Mouse (Mus musculus) embryonic facial prominence, embryonic 12.5 days (tissue): Measurements from ENCODE around the gene Emd. TPM values are rescaled to one million over a fixed set of nuclear protein-coding genes. Genes with fewer than 3 reads are reported as not detected.
"Not testable (repeated sequence)": the region's sequence is repeated elsewhere in the genome, so short reads cannot be mapped to it uniquely, and the experiment has no call there.

Experiments used
- ATAC-seq: fragments of 200-750 bp; cut with Nextera tagmentation; 2 replicates; pipeline ENCODE4 v1.8.0; 2017; ENCODE audit not compliant: insufficient number of reproducible peaks, insufficient read depth, low FRiP score, low TSS enrichment
- H3K27ac ChIP-seq: fragments of 300-500 bp; sonication (generic); 2 replicates; pipeline ENCODE4 v1.5.1; 2016; ENCODE audit warnings: mild to moderate bottlenecking
- H3K27me3 ChIP-seq: fragments of 300-500 bp; sonication (generic); 2 replicates; pipeline ENCODE4 v1.6.1; 2016; ENCODE audit warnings: mild to moderate bottlenecking, moderate library complexity
- H3K36me3 ChIP-seq: fragments of 300-500 bp; sonication (generic); 2 replicates; pipeline ENCODE4 v1.6.1; 2016; ENCODE audit warnings: mild to moderate bottlenecking
- H3K4me1 ChIP-seq: fragments of 300-500 bp; sonication (generic); 2 replicates; pipeline ENCODE4 v1.6.1; 2016
- H3K4me2 ChIP-seq: fragments of 300-500 bp; sonication (generic); replicated peaks from 2 replicates; pipeline ENCODE4 v1.6.1; 2016; ENCODE audit warnings: mild to moderate bottlenecking, moderate library complexity
- H3K4me3 ChIP-seq: fragments of 300-500 bp; sonication (generic); 2 replicates; pipeline ENCODE4 v1.5.1; 2016; ENCODE audit warnings: mild to moderate bottlenecking
- H3K9ac ChIP-seq: fragments of 300-500 bp; sonication (generic); 2 replicates; pipeline ENCODE4 v1.6.1; 2016; ENCODE audit warnings: mild to moderate bottlenecking, moderate library complexity
- H3K9me3 ChIP-seq: fragments of 300-500 bp; sonication (generic); 2 replicates; pipeline ENCODE4 v1.6.1; 2016; ENCODE audit warnings: mild to moderate bottlenecking, moderate library complexity
- WGBS: fragments of 180-500 bp; shearing (Covaris S2); methylation state at CpG from one replicate; pipeline ENCODE4 v1.1.7; 2016; 5-methylcytosine and 5-hydroxymethylcytosine counted together
- polyA plus RNA-seq: library from polyadenylated mRNA; unstranded; fragments of >200 nt; fragmentation: Nextera tagmentation; extraction: Ambion mirVana; gene quantifications from 2 replicates; pipeline ENCODE4 v1.2.1, GENCODE M21; 2016

Emd gene
- polyA plus RNA-seq: 21.9 and 24.4 TPM in 2 replicates

GRCm38 (mm10) chrX:74254153-74254887, at the start of gene Emd:
Gene Emd, plus strand, starts transcription at chrX:74254687.
- 34% methylated on average over 37 of the region's 39 CpGs for WGBS
- Histone ChIP-seq H3K27me3 (no peaks in the 10 kb centered on the region), H3K4me2 (peak within 1 kb of the TSS; percentile 59), H3K27ac (peak within 1 kb of the TSS; percentile 95), H3K36me3 (0 out of 2 replicates have a peak, but pooled peaks cover 8% of the 10 kb centered on the region), H3K4me1 (no peaks in the 10 kb centered on the region), H3K4me3 (peak within 1 kb of the TSS; percentile 57), H3K9ac (peak within 1 kb of the TSS; percentile 72), H3K9me3 (no peaks in the 10 kb centered on the region)
- peak; percentile 97 for ATAC-seq

- peaks cover 4% of the 10 kb centered on the region; the same call in 1 of the 2 replicates for H3K36me3 ChIP-seq
- no peak overlapping the region for H3K9ac ChIP-seq
- WGBS: 90% methylated on average over 4 of the region's 4 CpGs
- H3K9me3 ChIP-seq: no peaks in the 10 kb centered on the region
- no peak overlapping the region for H3K27ac ChIP-seq
- H3K4me2 ChIP-seq: no peak overlapping the region
- H3K4me3 ChIP-seq: no peak overlapping the region
- no peak for ATAC-seq
- no peaks in the 10 kb centered on the region for H3K27me3 ChIP-seq
- no peaks in the 10 kb centered on the region for H3K4me1 ChIP-seq
Observed at GRCm38 (mm10) chrX:74218496-74218895, 36.0 kb upstream of the Emd start.

- Histone ChIP-seq H3K4me3 (no peak overlapping the region), H3K36me3 (peaks cover 12% of the 10 kb centered on the region), H3K9me3 (no peaks in the 10 kb centered on the region), H3K27me3 (no peaks in the 10 kb centered on the region), H3K4me1 (no peaks in the 10 kb centered on the region), H3K4me2 (no peak overlapping the region), H3K9ac (no peak overlapping the region), H3K27ac (no peak overlapping the region)
- ATAC-seq: no peak
- 67% methylated on average over 13 of the region's 13 CpGs for WGBS
Observed at GRCm38 (mm10) chrX:74219449-74219848, 35.0 kb upstream of the Emd start.

GRCm38 (mm10) chrX:74220099-74220498, 34.4 kb upstream of the Emd start:
- not testable (repeated sequence) for ATAC-seq, H3K27ac ChIP-seq, H3K9ac ChIP-seq, H3K4me1 ChIP-seq, H3K4me2 ChIP-seq, H3K9me3 ChIP-seq, H3K4me3 ChIP-seq, H3K27me3 ChIP-seq
- H3K36me3 ChIP-seq: peaks cover 18% of the 10 kb centered on the region
- WGBS: 50% methylated on average over 1 of the region's 1 CpGs

- Histone ChIP-seq H3K9ac (no peak overlapping the region), H3K9me3 (no peaks in the 10 kb centered on the region), H3K4me2 (no peak overlapping the region), H3K36me3 (peaks cover 94% of the 10 kb centered on the region), H3K4me3 (no peak overlapping the region), H3K4me1 (no peaks in the 10 kb centered on the region), H3K27me3 (no peaks in the 10 kb centered on the region), H3K27ac (no peak overlapping the region)
- ATAC-seq: no peak
- WGBS: 71% methylated on average over 1 of the region's 1 CpGs
Observed at GRCm38 (mm10) chrX:74230038-74230437, 24.4 kb upstream of the Emd start.

GRCm38 (mm10) chrX:74233196-74233595, 21.3 kb upstream of the Emd start:
- 91% methylated on average over 5 of the region's 5 CpGs for WGBS
- H3K36me3 ChIP-seq: peaks cover 93% of the 10 kb centered on the region
- no peak for ATAC-seq

GRCm38 (mm10) chrX:74240332-74240731, 14.2 kb upstream of the Emd start:
- Histone ChIP-seq H3K4me2 (no peak overlapping the region), H3K9ac (no peak overlapping the region), H3K4me3 (no peak overlapping the region), H3K36me3 (peaks cover 69% of the 10 kb centered on the region), H3K27me3 (no peaks in the 10 kb centered on the region), H3K9me3 (no peaks in the 10 kb centered on the region), H3K4me1 (peaks cover 8% of the 10 kb centered on the region; the same call in 1 of the 2 replicates), H3K27ac (no peak overlapping the region)
- no peak for ATAC-seq
- WGBS: 95% methylated on average over 4 of the region's 4 CpGs

More at GRCm38 (mm10) chrX:74233196-74233595, 21.3 kb upstream of the Emd start:
- no peak overlapping the region for H3K4me3 ChIP-seq
- H3K27ac ChIP-seq: no peak overlapping the region
- H3K9ac ChIP-seq: no peak overlapping the region
- no peaks in the 10 kb centered on the region for H3K27me3 ChIP-seq
- no peaks in the 10 kb centered on the region for H3K9me3 ChIP-seq
- H3K4me1 ChIP-seq: no peaks in the 10 kb centered on the region
- H3K4me2 ChIP-seq: no peak overlapping the region

- Histone ChIP-seq H3K36me3 (peaks cover 44% of the 10 kb centered on the region), H3K4me2 (peak overlapping the region; percentile 59), H3K9ac (peak overlapping the region; percentile 44; the same call in 1 of the 2 replicates), H3K27ac (no peak overlapping the region), H3K4me1 (peaks cover 8% of the 10 kb centered on the region; the same call in 1 of the 2 replicates), H3K9me3 (no peaks in the 10 kb centered on the region), H3K4me3 (peak overlapping the region; percentile 57), H3K27me3 (no peaks in the 10 kb centered on the region)
- no peak for ATAC-seq
- 85% methylated on average over 2 of the region's 2 CpGs for WGBS
Observed at GRCm38 (mm10) chrX:74243396-74243795, 11.1 kb upstream of the Emd start.

- no peak for ATAC-seq
- Histone ChIP-seq H3K36me3 (peaks cover 42% of the 10 kb centered on the region), H3K27ac (no peak overlapping the region), H3K9ac (peak overlapping the region; percentile 44; the same call in 1 of the 2 replicates), H3K27me3 (no peaks in the 10 kb centered on the region), H3K4me1 (peaks cover 8% of the 10 kb centered on the region; the same call in 1 of the 2 replicates), H3K9me3 (no peaks in the 10 kb centered on the region), H3K4me2 (peak overlapping the region; percentile 59), H3K4me3 (peak overlapping the region; percentile 57)
- whole genome bisulfite sequencing: 47% methylated on average over 3 of the region's 3 CpGs
Observed at GRCm38 (mm10) chrX:74243807-74244206, 10.7 kb upstream of the Emd start.

GRCm38 (mm10) chrX:74244614-74245083, 9.8 kb upstream of the Emd start:
- peak overlapping the region; percentile 59 for H3K4me2 ChIP-seq
- no peaks in the 10 kb centered on the region for H3K27me3 ChIP-seq
- peak overlapping the region; percentile 57 for H3K4me3 ChIP-seq
- peaks cover 33% of the 10 kb centered on the region for H3K36me3 ChIP-seq
- H3K9ac ChIP-seq: peak overlapping the region; percentile 80; the same call in 1 of the 2 replicates
- 31% methylated on average over 3 of the region's 3 CpGs for WGBS
- peak; percentile 78 for ATAC-seq
- H3K27ac ChIP-seq: peak overlapping the region; percentile 92
- H3K4me1 ChIP-seq: peaks cover 8% of the 10 kb centered on the region; the same call in 1 of the 2 replicates
- H3K9me3 ChIP-seq: no peaks in the 10 kb centered on the region

- no peaks in the 10 kb centered on the region for H3K27me3 ChIP-seq
- no peak for ATAC-seq
- peaks cover 8% of the 10 kb centered on the region; the same call in 1 of the 2 replicates for H3K4me1 ChIP-seq
- 27% methylated on average over 1 of the region's 1 CpGs for WGBS
- peak overlapping the region; percentile 92 for H3K27ac ChIP-seq
- peak overlapping the region; percentile 80 for H3K9ac ChIP-seq
- H3K9me3 ChIP-seq: no peaks in the 10 kb centered on the region
- H3K4me3 ChIP-seq: peak overlapping the region; percentile 57
- peaks cover 29% of the 10 kb centered on the region for H3K36me3 ChIP-seq
- peak overlapping the region; percentile 59 for H3K4me2 ChIP-seq
Observed at GRCm38 (mm10) chrX:74245107-74245506, 9.4 kb upstream of the Emd start.

GRCm38 (mm10) chrX:74245687-74246086, 8.8 kb upstream of the Emd start:
- Histone ChIP-seq H3K27ac (peak overlapping the region; percentile 92), H3K4me2 (peak overlapping the region; percentile 59)
- WGBS: 24% methylated on average over 21 of the region's 21 CpGs

More at GRCm38 (mm10) chrX:74245687-74246086, 8.8 kb upstream of the Emd start:
- Histone ChIP-seq H3K36me3 (peaks cover 23% of the 10 kb centered on the region), H3K9ac (peak overlapping the region; percentile 80), H3K27me3 (no peaks in the 10 kb centered on the region), H3K9me3 (no peaks in the 10 kb centered on the region), H3K4me1 (peaks cover 8% of the 10 kb centered on the region; the same call in 1 of the 2 replicates), H3K4me3 (peak overlapping the region; percentile 57)
- ATAC-seq: peak; percentile 32; the same call in 1 of the 2 replicates
